20 mouse cellular contexts compared by ENCODE assay signal in the genomic region with DNA sequence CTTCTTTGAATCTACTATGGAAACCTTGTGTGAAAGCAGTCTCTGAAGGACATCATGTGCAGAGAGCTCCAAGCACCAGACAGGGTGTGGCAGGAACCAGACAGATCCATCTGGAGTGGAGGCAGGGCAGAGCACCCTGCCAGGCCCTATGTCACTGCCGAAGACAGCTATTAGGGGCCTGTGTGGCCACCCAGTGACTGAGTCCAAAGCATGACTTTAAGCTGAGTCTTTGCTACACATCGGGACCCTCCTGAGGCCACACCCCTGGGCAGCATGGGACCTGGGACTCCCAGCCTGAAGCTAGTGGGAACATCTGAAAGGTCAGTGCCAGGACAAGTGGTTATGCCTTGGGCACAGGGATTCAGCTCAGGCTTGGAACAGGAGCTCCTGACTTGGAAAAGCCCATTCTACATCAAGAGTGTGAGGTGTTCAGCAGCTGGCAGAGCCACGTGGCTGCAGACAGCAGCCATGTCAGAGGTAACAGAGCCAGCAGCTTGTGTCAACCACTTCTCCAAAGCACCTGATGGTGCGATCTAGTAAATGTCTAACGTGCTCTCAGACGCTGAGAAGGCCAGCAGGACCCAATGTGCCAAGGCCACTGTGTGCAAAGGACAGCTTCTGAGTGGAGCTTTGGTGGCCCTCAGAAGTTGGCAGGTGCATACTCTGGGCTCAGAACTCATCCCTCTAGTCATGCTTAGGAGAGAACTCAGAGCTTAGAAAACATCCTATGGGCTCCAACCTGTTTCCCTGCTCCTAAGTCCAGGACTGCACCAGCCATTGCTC. TPM values are rescaled to one million over a fixed set of nuclear protein-coding genes. Genes with fewer than 3 reads are reported as not detected.
DNase-seq lines count a peak whose midpoint lies in the region; ATAC-seq and TF ChIP-seq lines count a peak whose summit lies in the region.
"Had no signal": no experiment of that assay in that cellular context is flagged by ENCODE, and none has a peak within 500 bp of the region (broad histone marks: within the 10 kb centered on the region; RNA-seq: fewer than 3 reads in every experiment).

No protein-coding gene starts in this region.

- WGBS in liver, embryonic 11.5 days, result 67% methylated on average over 6 of the region's 6 CpGs
- whole genome bisulfite sequencing in liver, embryonic 12.5 days (ENCODE audit: insufficient replicate concordance), result 76% methylated on average over 6 of the region's 6 CpGs

- ATAC-seq in liver, embryonic 11.5 days (replicated peaks; ENCODE audit: low FRiP score), result no peak
- ATAC-seq in liver, embryonic 12.5 days, result no peak
- ATAC-seq: activated CD4-positive, CD25-positive, alpha-beta regulatory T cell, adult 4 months had no signal

- peaks cover 10% of the 10 kb centered on the region for H3K36me3 ChIP-seq in liver, embryonic 11.5 days (ENCODE audit: control insufficient read depth, insufficient read depth, low read length)
- peaks cover 41% of the 10 kb centered on the region for H3K36me3 ChIP-seq in liver, embryonic 12.5 days

- no peaks in the 10 kb centered on the region for H3K9me3 ChIP-seq in liver, embryonic 11.5 days (ENCODE audit: control insufficient read depth, low read length)
- H3K9me3 ChIP-seq in liver, embryonic 12.5 days (replicated peaks), result no peaks in the 10 kb centered on the region
- H3K9me3 ChIP-seq: embryonic facial prominence, embryonic 13.5 days; hindbrain, embryonic 15.5 days; limb, embryonic 12.5 days; midbrain, embryonic 12.5 days had no signal

- peak overlapping the region; percentile 40 for H3K27ac ChIP-seq in gastrocnemius, adult 2 months
- H3K27ac ChIP-seq in liver, embryonic 11.5 days (ENCODE audit: low read depth, low read length), result no peak overlapping the region
- H3K27ac ChIP-seq in liver, embryonic 12.5 days, result peak overlapping the region; percentile 98
- H3K27ac ChIP-seq: embryonic facial prominence, embryonic 13.5 days; hindbrain, embryonic 15.5 days; limb, embryonic 12.5 days; midbrain, embryonic 12.5 days had no signal

- H3K4me2 ChIP-seq in liver, embryonic 11.5 days, result no peak overlapping the region
- H3K4me2 ChIP-seq in liver, embryonic 12.5 days, result no peak overlapping the region
- H3K4me2 ChIP-seq: embryonic facial prominence, embryonic 13.5 days; hindbrain, embryonic 15.5 days; limb, embryonic 12.5 days; midbrain, embryonic 12.5 days had no signal

- no peak for TF ChIP-seq CTCF in gastrocnemius, adult 2 months (IDR thresholded peaks at IDR 0.05)

- H3K27me3 ChIP-seq in liver, embryonic 11.5 days (replicated peaks; ENCODE audit: control insufficient read depth, insufficient read depth, low read length), result no peaks in the 10 kb centered on the region
- H3K27me3 ChIP-seq in liver, embryonic 12.5 days (replicated peaks), result no peaks in the 10 kb centered on the region
- H3K27me3 ChIP-seq: embryonic facial prominence, embryonic 13.5 days; hindbrain, embryonic 15.5 days; limb, embryonic 12.5 days; midbrain, embryonic 12.5 days had no signal

- peaks cover 41% of the 10 kb centered on the region for H3K4me1 ChIP-seq in liver, embryonic 11.5 days (replicated peaks; ENCODE audit: control insufficient read depth, insufficient read depth, low read length)
- peaks cover 74% of the 10 kb centered on the region for H3K4me1 ChIP-seq in liver, embryonic 12.5 days

- intact Hi-C loops in gastrocnemius, adult 2 months (cut with DNase I), result no loop called here

- no peak overlapping the region for H3K9ac ChIP-seq in liver, embryonic 11.5 days (ENCODE audit: low read depth, low read length)
- no peak overlapping the region; the same call in 1 of the 2 replicates for H3K9ac ChIP-seq in liver, embryonic 12.5 days
- H3K9ac ChIP-seq: embryonic facial prominence, embryonic 13.5 days; hindbrain, embryonic 15.5 days; limb, embryonic 12.5 days; midbrain, embryonic 12.5 days had no signal

- peak; percentile 70 for DNase-seq in gastrocnemius, adult 2 months
- DNase-seq in gastrocnemius, postnatal 10 days, result no peak
- DNase-seq in liver, result peak; percentile 43
- DNase-seq in liver, embryonic 11.5 days (ENCODE audit: low spot score), result no peak
- peak; percentile 26 for DNase-seq in 3T3-L1 (ENCODE audit: low read depth, low spot score)
- DNase-seq in frontal cortex, adult 2 months (ENCODE audit: extremely low spot score in 1 of 2, low spot score in 1 of 2), result no peak
- DNase-seq in thymus, postnatal 25 days, result no peak
- DNase-seq: adrenal gland, postnatal 36 days; cerebellum, adult 9-11 months; kidney, adult 2 months; kidney, postnatal 25 days; retina, postnatal 1 day; right cerebral cortex, postnatal 4 days; thymus, adult 2 months had no signal

- H3K4me3 ChIP-seq in gastrocnemius, adult 2 months, result no peak overlapping the region
- no peak overlapping the region for H3K4me3 ChIP-seq in liver, embryonic 11.5 days (ENCODE audit: low read depth, low read length)
- no peak overlapping the region for H3K4me3 ChIP-seq in liver, embryonic 12.5 days
- H3K4me3 ChIP-seq: embryonic facial prominence, embryonic 13.5 days; hindbrain, embryonic 15.5 days; limb, embryonic 12.5 days; midbrain, embryonic 12.5 days had no signal

RNA-seq across cellular contexts. Expression of a gene that starts 9.4 kb away (rescaled TPM):
- total RNA-seq in gastrocnemius, adult 2 months (2021), result not detected
- total RNA-seq in gastrocnemius, postnatal 10 days (2021), result not detected
- polyA plus RNA-seq in liver, embryonic 11.5 days (2014; fragmentation: Nextera tagmentation; extraction: Ambion mirVana), result 37.2 and 37.3 TPM in 2 replicates
- polyA plus RNA-seq in liver, embryonic 12.5 days (2016; fragmentation: Nextera tagmentation; extraction: Ambion mirVana), result 40.9 and 44.2 TPM in 2 replicates
- polyA plus RNA-seq in frontal cortex, adult 2 months (2012; rRNA removed), result 0.99 and 1.9 TPM in 2 replicates
- total RNA-seq: adrenal gland, postnatal 36 days had no signal
- polyA plus RNA-seq: activated CD4-positive, CD25-positive, alpha-beta regulatory T cell, adult 4 months had no signal

RNA-seq across cellular contexts. Expression of a gene that starts 24.7 kb away (rescaled TPM):
- 1 to 10 TPM; 3.9 to 4.9 TPM for total RNA-seq in gastrocnemius, adult 2 months (2021)
- total RNA-seq in gastrocnemius, postnatal 10 days (2021), result 10 to 100 TPM; 10.1 to 14.9 TPM
- polyA plus RNA-seq in liver, embryonic 11.5 days (2014; fragmentation: Nextera tagmentation; extraction: Ambion mirVana), result 20.4 and 21.4 TPM in 2 replicates
- 28.6 and 30.5 TPM in 2 replicates for polyA plus RNA-seq in liver, embryonic 12.5 days (2016; fragmentation: Nextera tagmentation; extraction: Ambion mirVana)
- 15.3 and 17.2 TPM in 2 replicates for polyA plus RNA-seq in frontal cortex, adult 2 months (2012; rRNA removed)

RNA-seq across cellular contexts. Expression of a gene that starts 48.3 kb away (rescaled TPM):
- 1 to 10 TPM in 1 of 2 experiments, under 1 TPM in 1; 0.45 to 1.7 TPM for total RNA-seq in gastrocnemius, adult 2 months (2021)
- total RNA-seq in gastrocnemius, postnatal 10 days (2021), result 1 to 10 TPM; 1.7 to 2.5 TPM
- 5.6 and 7.8 TPM in 2 replicates for polyA plus RNA-seq in liver, embryonic 11.5 days (2014; fragmentation: Nextera tagmentation; extraction: Ambion mirVana)
- 5.0 and 7.1 TPM in 2 replicates for polyA plus RNA-seq in liver, embryonic 12.5 days (2016; fragmentation: Nextera tagmentation; extraction: Ambion mirVana)
- polyA plus RNA-seq in frontal cortex, adult 2 months (2012; rRNA removed), result 3.8 and 5.9 TPM in 2 replicates

RNA-seq across cellular contexts. Expression of a gene that starts 51.3 kb away (rescaled TPM):
- total RNA-seq in gastrocnemius, adult 2 months (2021), result 10 to 100 TPM; 17.7 to 21.1 TPM
- total RNA-seq in gastrocnemius, postnatal 10 days (2021), result 10 to 100 TPM; 22.0 to 26.9 TPM
- 84.8 and 89.0 TPM in 2 replicates for polyA plus RNA-seq in liver, embryonic 11.5 days (2014; fragmentation: Nextera tagmentation; extraction: Ambion mirVana)
- polyA plus RNA-seq in liver, embryonic 12.5 days (2016; fragmentation: Nextera tagmentation; extraction: Ambion mirVana), result 59.5 and 62.4 TPM in 2 replicates
- 26.7 and 26.9 TPM in 2 replicates for polyA plus RNA-seq in frontal cortex, adult 2 months (2012; rRNA removed)

RNA-seq across cellular contexts. Expression of a gene that starts 56.6 kb away (rescaled TPM):
- under 1 TPM; 0.70 to 0.82 TPM for total RNA-seq in gastrocnemius, adult 2 months (2021)
- 1 to 10 TPM; 1.9 to 2.7 TPM for total RNA-seq in gastrocnemius, postnatal 10 days (2021)
- 0.45 and 0.57 TPM in 2 replicates for polyA plus RNA-seq in liver, embryonic 11.5 days (2014; fragmentation: Nextera tagmentation; extraction: Ambion mirVana)
- 0.51 and 0.63 TPM in 2 replicates for polyA plus RNA-seq in liver, embryonic 12.5 days (2016; fragmentation: Nextera tagmentation; extraction: Ambion mirVana)
- 4.3 and 4.5 TPM in 2 replicates for polyA plus RNA-seq in frontal cortex, adult 2 months (2012; rRNA removed)

Comparison
In these comparisons a context has a peak if more than half of its experiments do, and no peak if none do; other contexts are left out.
1. DNase-seq: peak in gastrocnemius, adult 2 months (single experiment), liver (single experiment) and 3T3-L1 (single experiment); none in gastrocnemius, postnatal 10 days (single experiment), liver, embryonic 11.5 days (single experiment), frontal cortex, adult 2 months (0 of 2) and thymus, postnatal 25 days (single experiment).
2. RNA of a gene that starts 9.4 kb away (polyA plus RNA-seq): 40.9 to 44.2 TPM in liver, embryonic 12.5 days and 37.2 to 37.3 TPM in liver, embryonic 11.5 days; 0.99 to 1.9 TPM in frontal cortex, adult 2 months; every median in the first group is over 10 times any median in the second.